Mouse (Mus musculus): ENCODE measurements around the gene Jmjd1c.

DNA sequence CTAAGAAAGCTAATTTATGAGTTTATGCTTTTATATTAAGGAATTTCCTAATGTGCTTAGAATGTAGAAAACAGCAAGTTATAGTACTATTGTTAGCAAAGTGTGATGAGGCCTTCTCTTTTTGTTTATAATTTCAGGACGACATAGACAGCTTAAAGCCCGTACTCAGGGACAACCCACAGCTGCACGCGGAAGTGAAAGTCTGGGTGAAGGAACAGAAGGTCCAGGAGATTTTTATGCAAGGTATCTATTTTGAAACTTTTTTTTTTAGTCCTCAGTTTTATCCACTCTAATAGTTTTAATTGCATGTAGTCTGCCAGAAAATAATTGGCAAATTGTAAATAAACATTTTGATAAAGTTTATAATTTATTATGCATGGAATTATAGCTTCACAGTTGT, 119.2 kb downstream of the Jmjd1c start:
- TF ChIP-seq CTCF (IDR thresholded peaks at IDR 0.05; ENCODE audit: low read depth): no peak
- TF ChIP-seq EP300 (IDR thresholded peaks at IDR 0.05; ENCODE audit: low read depth): no peak

All from liver, postnatal 0 days (tissue).